Mouse (Mus musculus) kidney, embryonic 15.5 days (tissue): Measurements from ENCODE around the gene Map1s. TPM values are rescaled to one million over a fixed set of nuclear protein-coding genes. Genes with fewer than 3 reads are reported as not detected.

Experiments used
- microRNA counts: library from miRNA; unstranded; fragments of <30 nt; microRNA quantifications from one replicate; lab custom pipeline; 2016
- microRNA-seq: library from miRNA; unstranded; fragments of <30 nt; microRNA quantifications from one replicate; pipeline ENCODE4, GENCODE M21; 2016
- polyA plus RNA-seq: library from polyadenylated mRNA; unstranded; fragments of >200 nt; fragmentation: Nextera tagmentation; extraction: Ambion mirVana; gene quantifications from 2 replicates; pipeline ENCODE4 v1.2.1, GENCODE M21; 2015

Gene Map1s
- polyA plus RNA-seq, 1 experiment from 2014 or later: 58.9 TPM

MicroRNAs within 50 kb of the gene (microRNA counts, 519-probe panel; counts per million panel counts)
- 31.7 counts per million for microRNA mmu-miR-1969 (lab: Ali Mortazavi, UCI)

Small RNA genes within 50 kb of the gene (microRNA-seq; reads per million reads assigned to microRNA genes)
- gene Mir1969 (1.8 reads per million, percentile 6 among the genes with 10 or more reads in this experiment), gene Mir7067 (not detected)

Other genes starting within 250 kb of the Map1s start
- 65.5 and 75.3 TPM in 2 replicates for gene Pgpep1, start 245.5 kb upstream of the Map1s start, polyA plus RNA-seq
- gene Lsm4, start 232.7 kb upstream of the Map1s start, polyA plus RNA-seq: 291 and 295 TPM in 2 replicates
- 59.9 and 68.1 TPM in 2 replicates for gene Jund, start 207.0 kb upstream of the Map1s start, polyA plus RNA-seq
- 0.03 and 0.09 TPM in 2 replicates for gene Iqcn, start 202.5 kb upstream of the Map1s start, polyA plus RNA-seq
- 0.55 and 0.83 TPM in 2 replicates for gene Gm3336, start 187.4 kb upstream of the Map1s start, polyA plus RNA-seq
- gene Pde4c, start 182.2 kb upstream of the Map1s start, polyA plus RNA-seq: 7.6 and 9.4 TPM in 2 replicates
- gene Rab3a, start 151.3 kb upstream of the Map1s start, polyA plus RNA-seq: 15.5 and 18.6 TPM in 2 replicates
- gene Mpv17l2, start 145.0 kb upstream of the Map1s start, polyA plus RNA-seq: 46.1 and 48.1 TPM in 2 replicates
- 58.0 and 66.9 TPM in 2 replicates for gene Pik3r2, start 129.2 kb upstream of the Map1s start, polyA plus RNA-seq
- gene Mast3, start 100.9 kb upstream of the Map1s start, polyA plus RNA-seq: 12.9 and 18.1 TPM in 2 replicates
- gene Il12rb1, start 97.5 kb upstream of the Map1s start, polyA plus RNA-seq: 0.09 and 0.12 TPM in 2 replicates
- 5.0 and 6.5 TPM in 2 replicates for gene Arrdc2, start 66.2 kb upstream of the Map1s start, polyA plus RNA-seq
- 2.6 and 2.9 TPM in 2 replicates for gene Kcnn1, start 42.7 kb upstream of the Map1s start, polyA plus RNA-seq
- gene Ccdc124, start 32.0 kb upstream of the Map1s start, polyA plus RNA-seq: 115 and 123 TPM in 2 replicates
- gene Slc5a5, start 13.2 kb upstream of the Map1s start, polyA plus RNA-seq: 0.06 and 0.25 TPM in 2 replicates
- gene Rpl18a, start 8.5 kb upstream of the Map1s start, polyA plus RNA-seq: 4,326 and 4,329 TPM in 2 replicates